Mouse (Mus musculus) CD8-positive naive resting alpha-beta T cell, adult 2 months (primary cell): ENCODE measurements around the gene Cblb.

Experiments
- DNase-seq, 2 experiments: peaks; one replicate each; pipeline ENCODE4 v3.0.0; 2022; ENCODE audit warnings: low read depth in 2 of 2, low spot score in 2 of 2

The Cblb gene

DNA sequence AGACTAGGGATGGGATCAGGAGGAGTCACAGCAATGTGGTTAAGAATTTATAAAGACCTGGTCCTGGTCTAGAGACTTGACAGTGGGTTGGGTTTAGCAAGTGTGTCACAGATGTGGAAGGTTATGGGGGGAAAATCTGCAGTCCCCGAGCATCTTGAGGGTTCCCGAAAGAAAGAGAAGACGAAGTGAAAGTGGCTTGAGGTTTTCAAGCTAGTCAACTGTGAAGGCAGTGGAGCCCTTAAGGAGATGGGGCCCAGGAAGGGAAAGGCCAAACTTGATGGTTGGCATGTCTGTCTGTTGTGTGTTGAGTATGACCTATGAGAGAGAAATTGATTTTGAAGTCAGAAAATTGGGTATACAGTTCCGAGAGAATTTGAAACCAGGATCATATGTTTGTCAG lies 7.3 kb downstream of the Cblb start:
- no peak for DNase-seq

GRCm38 (mm10) chr16:52038821-52039220 lies 7.8 kb downstream of the Cblb start:
- DNase-seq: no peak

GRCm38 (mm10) chr16:52040937-52041336 lies 9.9 kb downstream of the Cblb start:
- DNase-seq: no peak

GRCm38 (mm10) chr16:52042667-52043379 lies 11.8 kb downstream of the Cblb start:
- no peak for DNase-seq

- no peak for DNase-seq
These were observed 12.5 kb downstream of the Cblb start for GRCm38 (mm10) chr16:52043380-52044117.

GRCm38 (mm10) chr16:52044518-52044917 lies 13.5 kb downstream of the Cblb start:
- no peak for DNase-seq

DNA sequence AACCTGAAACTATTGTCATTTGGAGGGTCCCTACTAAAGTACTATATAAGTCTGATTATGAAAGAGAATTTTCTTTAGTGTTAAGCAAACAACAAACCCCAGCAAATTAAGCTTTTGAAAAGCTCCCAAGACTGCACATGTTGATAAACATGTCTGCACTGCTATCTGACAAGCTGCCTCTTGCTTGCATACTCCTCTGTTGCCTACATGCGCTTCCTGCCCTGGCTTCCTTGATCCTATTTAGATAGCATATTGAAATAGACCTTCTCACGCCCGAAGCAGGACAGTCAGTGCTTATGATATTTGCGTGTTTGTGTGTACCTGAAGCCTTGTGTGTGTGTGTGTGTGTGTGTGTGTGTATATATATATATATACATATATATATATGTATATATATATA lies 14.0 kb downstream of the Cblb start:
- DNase-seq: no peak

GRCm38 (mm10) chr16:52046464-52046863 lies 15.4 kb downstream of the Cblb start:
- no peak for DNase-seq

DNA sequence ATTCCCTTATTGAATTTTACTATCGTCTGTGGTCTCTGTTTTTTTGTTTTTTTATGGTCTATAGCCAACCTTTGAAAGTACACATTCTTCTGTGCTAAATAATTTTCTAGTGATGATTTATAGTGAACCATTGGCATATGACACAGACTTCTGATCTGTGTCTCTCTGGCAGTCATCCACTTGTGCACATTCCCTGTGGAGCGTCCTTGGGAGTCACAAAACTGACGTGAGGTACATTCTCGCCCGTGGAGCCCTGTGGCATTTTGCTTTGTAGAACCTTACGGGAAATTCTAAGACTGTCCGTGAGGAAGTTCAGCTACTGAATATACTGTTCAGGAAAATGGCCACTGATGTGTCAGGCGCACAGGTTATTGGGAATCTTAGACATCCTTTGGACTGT lies 20.1 kb downstream of the Cblb start:
- no peak for DNase-seq

DNA sequence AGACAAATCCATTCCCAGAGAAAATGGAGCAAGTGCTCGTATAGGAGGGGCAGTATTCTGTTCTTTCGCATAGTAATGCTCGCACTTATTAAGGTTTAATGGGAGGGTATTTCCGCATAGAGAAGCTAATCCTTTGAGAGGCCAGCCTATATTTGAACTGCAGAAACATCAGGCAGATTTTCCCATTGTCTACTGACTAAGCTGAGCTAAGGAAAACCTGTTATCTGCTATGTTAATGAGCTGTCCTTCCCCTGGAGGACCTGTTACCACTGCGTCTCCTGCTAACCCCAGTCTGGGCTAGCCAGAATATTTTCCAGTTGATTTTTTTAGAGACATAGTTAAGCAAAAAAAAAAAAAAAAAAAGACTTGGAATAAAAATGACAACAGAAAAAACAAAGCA lies 21.7 kb downstream of the Cblb start:
- no peak for DNase-seq

DNA sequence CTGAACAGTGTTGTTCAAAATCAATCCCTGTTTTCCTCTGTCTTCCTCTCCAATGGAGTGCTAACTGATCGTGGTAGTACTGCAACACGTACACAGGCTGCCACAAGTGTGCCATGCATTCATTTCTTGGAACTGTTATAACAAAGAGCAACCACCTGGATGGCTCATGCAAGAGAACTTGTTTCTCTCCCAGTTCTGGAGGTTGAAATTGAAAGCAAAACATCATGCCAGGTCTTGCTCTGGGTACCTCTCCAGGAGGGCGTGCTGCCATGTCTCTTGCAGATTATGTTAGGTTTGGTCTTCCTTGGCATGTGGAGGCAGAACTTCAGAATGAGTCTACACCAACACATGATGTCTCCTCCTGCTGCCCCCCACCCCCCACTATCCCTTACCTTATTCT lies 24.2 kb downstream of the Cblb start:
- no peak for DNase-seq

GRCm38 (mm10) chr16:52056164-52056563 lies 25.1 kb downstream of the Cblb start:
- DNase-seq: peak in 1 of 2 experiments; percentile 50

GRCm38 (mm10) chr16:52057335-52057734 lies 26.3 kb downstream of the Cblb start:
- no peak for DNase-seq

- DNase-seq: no peak
These were observed 28.5 kb downstream of the Cblb start for GRCm38 (mm10) chr16:52059535-52059934.

- peak; percentile 67 to 71 for DNase-seq
These were observed 29.2 kb downstream of the Cblb start for GRCm38 (mm10) chr16:52060100-52060719.

- peak; percentile 66 to 68 for DNase-seq
These were observed 30.0 kb downstream of the Cblb start for GRCm38 (mm10) chr16:52061015-52061481.

- no peak for DNase-seq
These were observed 33.5 kb downstream of the Cblb start for GRCm38 (mm10) chr16:52064309-52065105.

DNA sequence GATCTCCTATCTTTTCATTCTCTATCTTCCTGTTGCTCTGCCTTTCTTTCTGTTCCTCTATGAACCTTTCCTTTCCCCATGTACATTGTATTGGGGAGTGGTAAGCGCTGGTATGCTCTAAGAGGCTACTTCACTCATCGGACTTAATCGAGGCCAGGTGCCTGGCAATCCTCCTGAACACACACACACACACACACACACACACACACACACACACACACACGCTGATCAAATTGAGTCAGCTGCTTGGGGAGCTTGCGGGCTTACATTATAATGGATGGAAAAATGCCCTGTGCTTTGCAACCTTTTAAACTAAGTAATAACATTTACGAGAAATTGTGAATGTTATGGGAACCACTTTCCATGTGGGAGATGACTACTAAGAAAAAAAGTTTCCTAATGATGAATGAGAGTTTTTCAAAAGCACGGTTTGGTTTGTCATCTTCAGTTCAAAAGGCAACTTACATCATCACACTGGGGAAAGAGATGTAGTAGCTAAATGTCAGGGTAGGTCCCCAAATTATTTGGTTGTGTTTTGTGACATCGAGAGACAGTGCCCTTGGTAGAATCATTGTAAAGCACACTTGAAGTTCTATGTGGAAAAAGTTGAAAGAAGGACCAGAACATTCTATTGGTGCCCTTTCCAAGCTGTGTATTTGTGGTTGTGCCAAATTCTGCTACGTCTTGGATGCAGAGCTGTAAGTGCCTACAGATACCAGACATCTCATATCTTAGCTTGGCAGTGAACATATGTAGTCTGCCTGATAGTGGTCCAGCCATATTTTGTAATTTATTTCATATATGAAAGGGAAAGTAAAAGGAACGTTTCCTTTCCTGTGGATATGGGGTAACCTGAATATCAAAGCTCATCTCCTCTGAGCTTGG lies 36.8 kb downstream of the Cblb start:
- DNase-seq: no peak

DNA sequence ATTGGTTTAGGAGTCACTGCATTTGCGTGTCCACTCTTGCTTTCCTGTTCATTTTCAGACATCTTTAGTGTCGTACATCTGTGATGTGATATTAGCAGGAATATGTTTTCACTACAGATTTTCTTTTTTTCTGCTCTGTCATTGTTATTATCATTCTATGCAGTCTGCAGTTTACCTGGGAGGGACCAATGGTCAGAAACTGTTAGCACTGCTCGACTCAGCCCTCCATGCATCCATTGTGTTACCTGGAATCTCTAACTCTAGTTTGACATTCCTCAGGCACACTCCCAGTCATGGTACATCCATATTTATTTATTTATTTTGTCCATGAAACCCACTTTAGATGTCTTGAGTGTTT lies 37.5 kb downstream of the Cblb start:
- DNase-seq: no peak

DNA sequence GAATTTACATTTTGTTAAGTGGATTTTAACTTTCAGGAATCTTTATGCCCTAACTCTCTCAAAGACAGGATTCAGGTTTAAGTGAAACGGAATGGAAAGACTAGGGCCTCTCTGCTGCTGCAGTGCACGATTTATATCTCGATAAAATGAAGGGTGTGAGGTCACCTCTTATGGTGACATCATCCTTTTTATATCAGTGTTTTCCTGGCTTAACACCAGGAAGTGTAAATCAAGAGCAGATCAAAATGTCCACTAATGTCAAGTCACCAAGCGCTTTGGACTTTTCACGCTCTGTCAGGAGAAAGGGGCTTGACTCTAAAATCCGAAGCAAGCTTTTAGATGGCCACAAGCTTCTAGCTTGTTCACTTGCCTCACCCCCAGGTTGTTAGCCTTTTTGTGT lies 38.6 kb downstream of the Cblb start:
- DNase-seq: no peak
